Mouse (Mus musculus) ES-Bruce4 (cell line): Measurements from ENCODE around the gene Insc. TPM values are rescaled to one million over a fixed set of nuclear protein-coding genes. Genes with fewer than 3 reads are reported as not detected.

Experiments
- H3K27ac ChIP-seq: 2 replicates; pipeline ENCODE4 v1.5.1; 2012; ENCODE audit warnings: low read length, inconsistent platforms; ENCODE audit not compliant: insufficient read depth
- H3K27me3 ChIP-seq: 2 replicates; pipeline ENCODE4 v1.6.1; 2012; ENCODE audit warnings: mild to moderate bottlenecking, low read length, inconsistent platforms; ENCODE audit not compliant: control insufficient read depth, poor library complexity, insufficient read depth, severe bottlenecking
- H3K36me3 ChIP-seq: 2 replicates; pipeline ENCODE4 v1.6.1; 2012; ENCODE audit warnings: inconsistent platforms, mild to moderate bottlenecking, low read length, moderate library complexity; ENCODE audit not compliant: control insufficient read depth, poor library complexity, insufficient read depth, severe bottlenecking
- H3K4me1 ChIP-seq: one replicate; pipeline ENCODE4 v1.8.1; 2011; ENCODE audit warnings: low read length; ENCODE audit not compliant: control insufficient read depth, insufficient read depth
- H3K4me3 ChIP-seq: 2 replicates; pipeline ENCODE4 v1.5.1; 2011; ENCODE audit warnings: low read depth, mild to moderate bottlenecking, low read length
- H3K9ac ChIP-seq: 2 replicates; pipeline ENCODE4 v1.6.1; 2012; ENCODE audit warnings: low read depth, mild to moderate bottlenecking, inconsistent platforms; ENCODE audit not compliant: poor library complexity, severe bottlenecking
- H3K9me3 ChIP-seq: replicated peaks from 2 replicates; pipeline ENCODE4 v1.6.1; 2012; ENCODE audit warnings: mild to moderate bottlenecking, low read length, inconsistent platforms; ENCODE audit not compliant: control insufficient read depth, poor library complexity, insufficient read depth, severe bottlenecking
- CTCF ChIP-seq: IDR thresholded peaks from one replicate; pipeline ENCODE4 v1.8.1; 2011; ENCODE audit warnings: low read depth, low read length
- EP300 ChIP-seq: IDR thresholded peaks from 2 replicates; pipeline ENCODE4 v1.6.1; 2011; ENCODE audit warnings: low read depth, low read length; ENCODE audit not compliant: insufficient read depth
- POLR2A ChIP-seq: IDR thresholded peaks from one replicate; pipeline ENCODE4 v1.8.1; 2011; ENCODE audit warnings: low read length; ENCODE audit not compliant: insufficient read depth
- polyA plus RNA-seq: library from polyadenylated mRNA; stranded (reverse); fragments of >200 nt; gene quantifications from 2 replicates; pipeline ENCODE4 v1.2.4, GENCODE M21; 2011; ENCODE audit warnings: low read depth; ENCODE audit not compliant: missing spikeins, insufficient read depth, insufficient read length

Insc gene
- polyA plus RNA-seq, 1 experiment: not detected

DNA sequence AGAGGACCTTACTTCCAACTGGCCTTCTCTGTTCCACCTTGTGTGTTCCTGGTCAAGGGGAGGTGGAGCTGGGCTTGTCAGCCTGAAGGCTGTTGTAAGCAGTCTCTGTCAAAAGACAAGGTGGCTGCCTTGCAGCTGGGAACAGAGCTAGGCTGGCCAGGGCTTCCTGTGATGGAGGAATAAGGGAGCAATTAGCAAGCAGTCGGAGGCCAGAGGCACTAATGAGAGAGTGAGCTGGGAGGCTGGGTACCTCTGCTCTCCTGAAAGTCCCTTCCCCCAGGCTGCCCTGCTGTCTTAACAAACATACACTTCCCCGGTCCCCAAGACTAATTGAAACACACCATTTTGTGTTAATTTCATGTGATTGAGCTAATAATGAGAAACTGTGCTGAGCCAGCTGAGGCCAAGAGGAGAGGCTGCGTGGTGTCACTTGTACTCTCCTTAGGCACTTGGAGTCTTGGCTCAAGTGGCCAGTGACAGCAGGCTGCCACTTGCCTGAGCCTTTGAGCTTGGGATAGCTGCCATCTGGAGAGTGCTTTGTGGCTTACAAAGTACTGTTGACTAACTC, 99.2 kb downstream of the Insc start:
- no peaks in the 10 kb centered on the region for H3K4me1 ChIP-seq
- H3K27me3 ChIP-seq: no peaks in the 10 kb centered on the region
- H3K36me3 ChIP-seq: no peaks in the 10 kb centered on the region
- TF ChIP-seq POLR2A (no peak), EP300 (no peak), CTCF (no peak)
- H3K4me3 ChIP-seq: no peak overlapping the region
- no peak overlapping the region for H3K9ac ChIP-seq
- no peak overlapping the region for H3K27ac ChIP-seq
- no peaks in the 10 kb centered on the region for H3K9me3 ChIP-seq

DNA sequence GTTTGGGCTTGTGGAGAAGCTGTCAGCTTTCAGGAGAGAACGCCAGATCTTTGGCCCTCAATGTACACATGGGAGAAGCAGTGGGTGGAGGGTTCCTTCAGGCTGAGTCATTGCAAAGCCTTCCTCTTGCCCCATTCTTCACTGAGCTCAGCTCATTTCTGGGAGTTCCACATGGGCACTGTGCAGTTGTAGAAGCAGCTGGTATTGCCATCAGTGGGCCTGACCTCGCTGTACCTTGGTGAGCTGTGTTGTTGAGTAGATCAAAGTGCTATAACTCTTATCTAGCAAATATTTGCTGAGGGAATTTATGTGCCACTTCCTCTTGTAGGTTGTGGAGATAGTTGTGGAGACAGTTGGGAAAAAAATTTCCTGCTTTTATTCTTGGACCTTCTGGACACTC, 103.7 kb downstream of the Insc start:
- H3K9ac ChIP-seq: no peak overlapping the region
- H3K36me3 ChIP-seq: no peaks in the 10 kb centered on the region
- TF ChIP-seq POLR2A (no peak), CTCF (no peak)
- no peak overlapping the region for H3K4me3 ChIP-seq
- no peak overlapping the region for H3K27ac ChIP-seq
- no peaks in the 10 kb centered on the region for H3K27me3 ChIP-seq
- H3K4me1 ChIP-seq: no peaks in the 10 kb centered on the region
- no peaks in the 10 kb centered on the region for H3K9me3 ChIP-seq

DNA sequence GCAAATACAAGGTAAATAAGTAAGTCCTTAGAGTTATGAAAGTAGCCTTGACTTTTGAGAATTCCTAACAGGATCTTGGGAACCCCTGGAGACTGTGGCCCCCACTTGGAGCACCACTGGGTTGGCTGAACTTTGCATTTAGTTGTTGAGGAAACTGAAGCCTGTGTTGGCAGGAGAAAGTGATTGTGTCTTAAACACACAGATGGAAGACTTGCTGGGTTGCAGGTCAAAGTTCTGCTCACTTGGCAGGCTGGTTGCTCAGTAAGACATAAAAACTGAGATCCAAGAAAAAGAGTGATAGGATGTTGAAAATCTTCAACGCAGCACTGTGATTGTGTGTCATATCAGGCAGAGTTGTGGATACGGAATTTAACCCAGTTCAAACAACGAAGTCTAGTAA, 108.9 kb downstream of the Insc start:
- H3K4me1 ChIP-seq: no peaks in the 10 kb centered on the region
- H3K27me3 ChIP-seq: no peaks in the 10 kb centered on the region
- H3K9ac ChIP-seq: no peak overlapping the region
- no peak overlapping the region for H3K4me3 ChIP-seq
- no peaks in the 10 kb centered on the region for H3K9me3 ChIP-seq
- no peaks in the 10 kb centered on the region for H3K36me3 ChIP-seq
- H3K27ac ChIP-seq: no peak overlapping the region
- TF ChIP-seq POLR2A: no peak
- no peak for TF ChIP-seq EP300
- no peak for TF ChIP-seq CTCF

DNA sequence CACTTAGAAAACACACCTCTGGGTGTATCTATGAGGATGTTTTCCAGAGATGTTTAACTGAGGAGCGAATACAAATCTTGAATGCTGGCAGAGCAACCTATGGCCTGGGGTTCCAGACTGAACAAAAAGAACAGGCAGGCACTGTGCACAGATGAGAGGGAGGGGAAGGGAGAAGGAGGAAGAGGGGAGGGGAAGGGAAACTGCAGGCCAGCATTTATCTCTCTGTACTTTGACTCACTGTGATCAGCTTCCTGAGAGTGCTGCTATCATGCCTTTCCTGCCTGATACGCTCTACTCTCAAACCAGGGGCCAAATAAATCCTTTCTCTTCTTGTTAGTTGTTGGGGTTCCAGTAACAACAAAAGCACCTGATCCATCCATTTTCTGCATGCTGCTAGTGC, 110.7 kb downstream of the Insc start:
- H3K9ac ChIP-seq: no peak overlapping the region
- H3K27ac ChIP-seq: no peak overlapping the region
- H3K27me3 ChIP-seq: no peaks in the 10 kb centered on the region
- no peak for TF ChIP-seq POLR2A
- no peak for TF ChIP-seq EP300
- no peak for TF ChIP-seq CTCF
- no peaks in the 10 kb centered on the region for H3K4me1 ChIP-seq
- no peak overlapping the region for H3K4me3 ChIP-seq
- H3K9me3 ChIP-seq: no peaks in the 10 kb centered on the region
- H3K36me3 ChIP-seq: no peaks in the 10 kb centered on the region

DNA sequence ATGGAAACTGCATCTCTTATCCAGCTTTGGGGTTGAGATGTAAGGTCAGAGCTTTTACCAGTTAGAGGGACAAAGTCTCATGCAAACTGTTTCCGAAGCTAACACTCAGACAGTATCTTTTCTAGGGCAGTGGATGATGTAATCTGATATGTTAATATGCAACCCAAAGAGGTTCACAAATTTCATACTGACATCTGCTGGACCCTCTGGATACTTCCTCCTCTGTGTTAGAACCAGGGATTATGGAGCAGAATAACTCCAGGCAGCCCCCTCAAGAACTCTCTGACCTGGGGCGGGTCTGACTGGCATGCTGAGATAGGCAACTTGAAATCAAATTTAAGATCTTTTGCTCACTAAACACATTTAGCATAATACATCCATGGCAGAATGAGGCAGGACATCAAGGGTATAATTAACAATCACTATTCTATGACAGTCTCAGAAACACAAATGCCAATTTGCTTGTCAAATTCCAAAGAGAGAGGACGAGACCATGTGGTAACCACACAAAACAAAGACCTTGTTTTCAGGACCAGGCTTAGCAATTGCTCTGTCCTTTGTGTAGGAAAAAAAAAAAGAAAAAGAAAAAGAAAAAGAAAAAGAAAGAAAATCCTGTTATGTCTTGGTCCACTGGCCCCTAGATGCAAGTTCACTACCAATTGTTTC, 117.5 kb downstream of the Insc start:
- H3K27me3 ChIP-seq: no peaks in the 10 kb centered on the region
- no peak overlapping the region for H3K4me3 ChIP-seq
- H3K9ac ChIP-seq: no peak overlapping the region
- TF ChIP-seq EP300 (no peak), CTCF (no peak), POLR2A (no peak)
- no peak overlapping the region for H3K27ac ChIP-seq
- no peaks in the 10 kb centered on the region for H3K36me3 ChIP-seq
- H3K9me3 ChIP-seq: no peaks in the 10 kb centered on the region
- no peaks in the 10 kb centered on the region for H3K4me1 ChIP-seq

DNA sequence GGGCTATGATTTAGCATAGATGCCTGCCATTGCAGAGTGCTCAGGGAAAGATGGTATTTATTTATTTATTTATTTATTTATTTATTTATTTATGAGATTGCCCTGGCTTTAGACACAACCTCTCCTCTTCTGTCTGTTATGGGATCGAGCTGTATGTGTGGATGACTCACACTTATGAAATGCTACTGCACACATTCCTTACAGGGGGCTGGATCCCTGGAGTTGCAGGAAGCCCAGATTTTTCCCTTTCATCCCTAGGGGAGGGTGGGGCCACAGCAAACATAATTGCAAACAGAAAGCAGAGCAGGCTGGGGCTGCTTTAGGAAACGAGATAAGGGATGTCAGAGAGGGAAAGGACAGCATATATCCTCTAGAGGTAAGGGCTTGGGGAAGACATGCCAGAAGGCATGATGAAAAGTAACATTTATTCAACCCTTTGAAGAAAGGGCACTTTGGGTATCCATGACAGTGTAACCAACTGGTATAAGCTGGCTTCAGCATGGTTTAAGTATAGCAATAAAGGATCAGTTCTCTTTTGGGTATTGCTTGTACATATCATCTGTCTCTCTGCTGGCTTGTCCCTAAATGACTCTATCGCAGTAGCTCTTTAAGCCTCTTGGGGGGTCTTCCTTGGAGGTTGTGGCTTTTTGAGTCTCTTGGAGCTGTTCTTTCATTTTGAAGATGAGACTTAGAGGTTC, 130.0 kb downstream of the Insc start:
- H3K36me3 ChIP-seq: no peaks in the 10 kb centered on the region
- no peaks in the 10 kb centered on the region for H3K9me3 ChIP-seq
- no peak overlapping the region for H3K4me3 ChIP-seq
- no peaks in the 10 kb centered on the region for H3K4me1 ChIP-seq
- H3K27ac ChIP-seq: no peak overlapping the region
- H3K27me3 ChIP-seq: no peaks in the 10 kb centered on the region
- H3K9ac ChIP-seq: no peak overlapping the region
- TF ChIP-seq CTCF (no peak), EP300 (no peak), POLR2A (no peak)
